Mouse (Mus musculus): ENCODE data around the gene Utp14b.

Utp14b gene

GRCm38 (mm10) chr1:78686872-78687271 is 29.0 kb downstream of the Utp14b start:
- peak; percentile 15 for DNase-seq (ENCODE audit: low read depth)

- no peak for DNase-seq (ENCODE audit: low read depth)
Observed at GRCm38 (mm10) chr1:78688149-78688548, 30.3 kb downstream of the Utp14b start.

- no peak for DNase-seq (ENCODE audit: low read depth)
Observed at GRCm38 (mm10) chr1:78694503-78695258, 36.8 kb downstream of the Utp14b start.

GRCm38 (mm10) chr1:78696305-78696704 is 38.5 kb downstream of the Utp14b start:
- no peak for DNase-seq (ENCODE audit: low read depth)

GRCm38 (mm10) chr1:78696903-78697302 is 39.1 kb downstream of the Utp14b start:
- DNase-seq (ENCODE audit: low read depth), result no peak

GRCm38 (mm10) chr1:78698138-78698537 is 40.3 kb downstream of the Utp14b start:
- no peak for DNase-seq (ENCODE audit: low read depth)

- DNase-seq (ENCODE audit: low read depth), result no peak
Observed at GRCm38 (mm10) chr1:78701740-78702139, 43.9 kb downstream of the Utp14b start.

GRCm38 (mm10) chr1:78702282-78702963 is 44.6 kb downstream of the Utp14b start:
- DNase-seq (ENCODE audit: low read depth), result no peak

- no peak for DNase-seq (ENCODE audit: low read depth)
Observed at GRCm38 (mm10) chr1:78702964-78703285, 45.1 kb downstream of the Utp14b start.

- DNase-seq (ENCODE audit: low read depth), result no peak
Observed at GRCm38 (mm10) chr1:78706338-78706737, 48.5 kb downstream of the Utp14b start.

GRCm38 (mm10) chr1:78707280-78707679 is 49.4 kb downstream of the Utp14b start:
- DNase-seq (ENCODE audit: low read depth), result peak; percentile 22

- DNase-seq (ENCODE audit: low read depth), result no peak
Observed at GRCm38 (mm10) chr1:78710026-78710425, 52.2 kb downstream of the Utp14b start.

- no peak for DNase-seq (ENCODE audit: low read depth)
Observed at GRCm38 (mm10) chr1:78710613-78711329, 52.9 kb downstream of the Utp14b start.

Measured in naive thymus-derived CD4-positive, alpha-beta T cell, adult 2 months (primary cell).